Mouse (Mus musculus): ENCODE results near the gene Myt1. TPM values are rescaled to one million over a fixed set of nuclear protein-coding genes. Genes with fewer than 3 reads are reported as not detected.

The Myt1 gene
- polyA plus RNA-seq, 1 experiment from 2014 or later: 0.06 TPM

DNA sequence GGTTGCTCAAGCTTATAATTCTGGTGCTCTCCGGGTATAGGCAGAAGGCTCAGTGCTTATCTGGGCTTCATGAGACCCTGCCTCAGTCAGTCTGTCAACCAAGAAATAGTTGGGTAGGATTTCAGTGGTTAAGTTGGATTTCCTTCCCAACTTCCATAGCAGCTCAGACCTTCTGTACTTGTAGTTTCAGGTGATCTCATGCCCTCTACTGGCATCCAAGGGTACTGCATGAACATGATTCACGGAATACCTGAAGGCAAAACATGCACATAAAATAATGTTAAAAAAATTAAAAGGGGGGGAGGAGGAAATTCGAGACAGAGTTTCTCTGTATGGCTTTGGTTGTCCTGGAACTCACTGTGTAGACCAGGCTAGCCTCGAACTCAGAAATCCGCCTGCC is 103.8 kb downstream of the Myt1 start:
- 55% methylated on average over 5 of the region's 5 CpGs for WGBS
- H3K36me3 ChIP-seq: peaks cover 26% of the 10 kb centered on the region
- no peaks in the 10 kb centered on the region for H3K27me3 ChIP-seq
- no peak overlapping the region for H3K27ac ChIP-seq
- H3K4me1 ChIP-seq: peaks cover 17% of the 10 kb centered on the region
- no peaks in the 10 kb centered on the region for H3K9me3 ChIP-seq
- no peak overlapping the region for H3K9ac ChIP-seq
- ATAC-seq (ENCODE audit: low FRiP score, low read depth): no peak
- H3K4me3 ChIP-seq: no peak overlapping the region
- H3K4me2 ChIP-seq (replicated peaks): no peak overlapping the region

DNA sequence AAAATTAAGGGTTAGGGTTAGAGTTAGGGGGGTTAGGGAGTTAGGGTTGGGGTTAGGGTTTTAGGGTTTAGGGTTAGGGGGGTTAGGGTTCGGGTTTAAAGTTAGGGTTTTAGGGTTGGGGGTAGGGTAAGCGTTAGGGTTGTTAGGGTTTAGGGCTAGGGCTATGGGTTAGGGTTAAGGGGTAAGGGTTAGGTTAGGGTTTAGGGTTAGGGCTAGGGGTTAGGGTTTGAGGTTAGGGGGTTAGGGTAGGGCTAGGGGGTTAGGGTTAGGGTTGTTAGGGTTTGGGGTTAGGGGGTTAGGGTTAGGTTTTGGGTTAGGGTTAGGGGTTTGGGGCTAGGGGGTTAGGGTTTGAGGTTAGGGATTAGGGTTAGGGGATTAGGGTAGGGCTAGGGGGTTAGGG is 107.9 kb downstream of the Myt1 start:
- Histone ChIP-seq H3K4me3 (no peak overlapping the region), H3K27ac (no peak overlapping the region), H3K4me2 (replicated peaks) (no peak overlapping the region), H3K4me1 (no peaks in the 10 kb centered on the region), H3K9me3 (no peaks in the 10 kb centered on the region), H3K27me3 (no peaks in the 10 kb centered on the region), H3K9ac (no peak overlapping the region), H3K36me3 (peaks cover 35% of the 10 kb centered on the region)
- WGBS: 92% methylated on average over 2 of the region's 2 CpGs
- ATAC-seq (ENCODE audit: low FRiP score, low read depth): no peak

Other genes starting within 250 kb of the Myt1 start
- 101 and 102 TPM in 2 replicates for gene Dnajc5, start 242.8 kb upstream of the Myt1 start, polyA plus RNA-seq (2015; fragmentation: Nextera tagmentation; extraction: Ambion mirVana)
- gene Uckl1, start 178.4 kb upstream of the Myt1 start, polyA plus RNA-seq (2015; fragmentation: Nextera tagmentation; extraction: Ambion mirVana): 43.5 and 46.2 TPM in 2 replicates
- gene Prpf6, start 171.5 kb upstream of the Myt1 start, polyA plus RNA-seq (2015; fragmentation: Nextera tagmentation; extraction: Ambion mirVana): 70.5 and 71.5 TPM in 2 replicates
- 67.2 and 69.4 TPM in 2 replicates for gene Zfp512b, start 170.5 kb upstream of the Myt1 start, polyA plus RNA-seq (2015; fragmentation: Nextera tagmentation; extraction: Ambion mirVana)
- gene Samd10, start 164.1 kb upstream of the Myt1 start, polyA plus RNA-seq (2015; fragmentation: Nextera tagmentation; extraction: Ambion mirVana): 7.8 and 8.6 TPM in 2 replicates
- 0.53 TPM in 1 of 2 replicates, not detected in the other for gene Gm29797, start 106.3 kb upstream of the Myt1 start, polyA plus RNA-seq (2015; fragmentation: Nextera tagmentation; extraction: Ambion mirVana)
- 28.5 and 30.0 TPM in 2 replicates for gene Sox18, start 91.7 kb upstream of the Myt1 start, polyA plus RNA-seq (2015; fragmentation: Nextera tagmentation; extraction: Ambion mirVana)
- gene Tcea2, start 83.0 kb upstream of the Myt1 start, polyA plus RNA-seq (2015; fragmentation: Nextera tagmentation; extraction: Ambion mirVana): 33.3 and 34.3 TPM in 2 replicates
- 79.0 and 82.0 TPM in 2 replicates for gene Rgs19, start 69.4 kb upstream of the Myt1 start, polyA plus RNA-seq (2015; fragmentation: Nextera tagmentation; extraction: Ambion mirVana)
- not detected in 2 replicates for gene Lkaaear1, start 64.9 kb upstream of the Myt1 start, polyA plus RNA-seq (2015; fragmentation: Nextera tagmentation; extraction: Ambion mirVana)
- gene Oprl1, start 48.3 kb upstream of the Myt1 start, polyA plus RNA-seq (2015; fragmentation: Nextera tagmentation; extraction: Ambion mirVana): 1.2 and 1.4 TPM in 2 replicates
- gene Pcmtd2, start 74.5 kb downstream of the Myt1 start, polyA plus RNA-seq (2015; fragmentation: Nextera tagmentation; extraction: Ambion mirVana): 37.8 and 40.6 TPM in 2 replicates
- gene Polr3k, start 101.0 kb downstream of the Myt1 start, polyA plus RNA-seq (2015; fragmentation: Nextera tagmentation; extraction: Ambion mirVana): 79.5 and 81.3 TPM in 2 replicates
- not detected in 2 replicates for gene Gm14496, start 227.8 kb downstream of the Myt1 start, polyA plus RNA-seq (2015; fragmentation: Nextera tagmentation; extraction: Ambion mirVana)

Measured in limb, embryonic 13.5 days (tissue).